Mouse (Mus musculus): ENCODE data around the gene Xpot. TPM values are rescaled to one million over a fixed set of nuclear protein-coding genes. Genes with fewer than 3 reads are reported as not detected.
A peak's percentile ranks its signal among the peaks of the same experiment; 100 is the strongest.

The Xpot gene
- polyA plus RNA-seq, 1 experiment = 0.26 TPM

DNA sequence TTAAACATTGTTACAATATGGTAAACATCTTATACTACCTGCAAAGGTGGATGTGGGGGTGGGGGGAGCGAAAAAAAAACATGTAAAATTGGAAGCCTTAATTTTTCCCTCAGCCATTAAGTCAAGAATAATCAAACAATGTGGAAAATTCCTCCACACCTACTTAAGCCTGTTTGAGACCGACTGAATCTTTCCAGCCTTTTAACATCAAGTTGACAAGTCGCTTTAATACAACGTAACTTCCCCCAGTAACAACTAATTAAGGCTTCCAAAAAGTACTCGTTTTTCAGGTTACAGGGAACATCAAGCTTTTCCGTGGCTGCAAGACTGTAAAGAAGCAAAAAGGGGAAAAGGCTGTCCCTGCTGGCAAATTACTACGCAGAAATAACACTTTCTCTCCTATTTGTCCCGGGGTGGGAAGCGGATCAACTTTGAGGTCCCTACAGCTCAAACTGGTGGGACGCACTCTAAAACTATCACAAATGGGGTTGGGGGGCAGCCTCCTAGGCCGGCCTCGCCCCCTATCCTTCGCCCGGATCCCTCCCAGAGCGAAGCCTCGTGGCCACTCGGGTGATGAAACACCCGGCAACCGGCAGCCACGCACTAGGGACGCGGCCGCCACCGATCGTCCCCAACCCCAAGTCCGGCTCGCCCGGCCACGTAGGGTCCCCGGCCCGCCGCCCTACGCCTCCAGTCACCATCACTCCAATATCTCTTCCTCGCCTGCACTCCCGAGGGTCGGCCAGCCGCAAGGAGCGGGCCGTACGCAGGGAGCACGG lies 536 bp downstream of the Xpot start:
- H3K4me1 ChIP-seq (ENCODE audit: control insufficient read depth) = peaks cover 36% of the 10 kb centered on the region
- TF ChIP-seq GATA1 (IDR thresholded peaks at IDR 0.05; ENCODE audit: low read length) = no peak
- no peak for TF ChIP-seq TAL1 (IDR thresholded peaks at IDR 0.05; ENCODE audit: low read length)
- no peaks in the 10 kb centered on the region for H3K27me3 ChIP-seq (ENCODE audit: control insufficient read depth)
- peaks cover 29% of the 10 kb centered on the region for H3K36me3 ChIP-seq (ENCODE audit: control insufficient read depth)
- H3K4me3 ChIP-seq (replicated peaks) = peak overlapping the region; percentile 91
- H3K9me3 ChIP-seq (ENCODE audit: control insufficient read depth, low read length) = no peaks in the 10 kb centered on the region

DNA sequence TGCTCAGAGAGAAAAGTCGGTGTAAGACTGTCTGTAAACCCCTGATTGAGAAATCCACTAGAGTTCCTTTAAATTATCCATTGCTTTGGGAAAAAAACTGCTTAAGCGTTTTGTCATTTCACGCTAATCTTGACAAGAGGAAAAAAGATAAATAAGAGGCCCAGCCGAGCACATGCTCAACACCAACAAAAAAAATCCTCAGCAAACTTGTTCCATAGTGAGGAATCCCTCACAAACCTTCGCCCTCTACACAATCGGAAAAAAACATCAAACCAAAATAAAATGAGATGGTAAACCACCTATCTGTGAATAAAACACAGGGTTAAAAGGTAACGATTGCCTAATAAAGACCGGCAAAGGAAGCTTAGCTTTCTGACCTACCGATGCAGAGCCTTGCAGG lies 1.1 kb downstream of the Xpot start:
- Histone ChIP-seq H3K4me3 (replicated peaks) (peak overlapping the region; percentile 91), H3K9me3 (ENCODE audit: control insufficient read depth, low read length) (no peaks in the 10 kb centered on the region), H3K4me1 (ENCODE audit: control insufficient read depth) (peaks cover 36% of the 10 kb centered on the region), H3K36me3 (ENCODE audit: control insufficient read depth) (peaks cover 35% of the 10 kb centered on the region), H3K27me3 (ENCODE audit: control insufficient read depth) (no peaks in the 10 kb centered on the region)
- TF ChIP-seq GATA1 (IDR thresholded peaks at IDR 0.05; ENCODE audit: low read length) (no peak), TAL1 (IDR thresholded peaks at IDR 0.05; ENCODE audit: low read length) (no peak)

- no peak overlapping the region for H3K4me3 ChIP-seq (replicated peaks)
- H3K9me3 ChIP-seq (ENCODE audit: control insufficient read depth, low read length) = no peaks in the 10 kb centered on the region
- H3K36me3 ChIP-seq (ENCODE audit: control insufficient read depth) = peaks cover 47% of the 10 kb centered on the region
- peaks cover 36% of the 10 kb centered on the region for H3K4me1 ChIP-seq (ENCODE audit: control insufficient read depth)
- H3K27me3 ChIP-seq (ENCODE audit: control insufficient read depth) = no peaks in the 10 kb centered on the region
- TF ChIP-seq GATA1 (IDR thresholded peaks at IDR 0.05; ENCODE audit: low read length) (no peak), TAL1 (IDR thresholded peaks at IDR 0.05; ENCODE audit: low read length) (no peak)
These were observed 2.5 kb downstream of the Xpot start for GRCm38 (mm10) chr10:121623670-121624069.

DNA sequence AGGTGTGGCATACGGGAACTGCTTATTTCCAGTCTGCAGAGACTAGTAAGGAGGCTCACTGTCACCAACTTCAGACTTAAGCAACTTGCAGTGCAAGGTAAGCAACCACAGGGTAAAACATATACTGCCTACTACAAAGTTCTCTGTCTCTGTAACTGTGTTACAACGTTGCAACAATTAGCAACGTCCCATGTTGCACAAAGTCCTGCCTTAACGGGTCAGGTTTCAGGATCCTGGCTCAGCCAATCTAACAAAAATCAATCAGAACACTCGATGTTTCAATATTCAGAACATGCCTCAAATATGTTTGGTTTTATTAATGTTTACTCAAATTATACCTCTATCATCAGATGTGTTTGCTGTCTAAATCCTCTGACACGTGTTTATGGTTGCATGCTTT lies 3.7 kb downstream of the Xpot start:
- no peak overlapping the region for H3K4me3 ChIP-seq (replicated peaks)
- peaks cover 58% of the 10 kb centered on the region for H3K36me3 ChIP-seq (ENCODE audit: control insufficient read depth)
- H3K9me3 ChIP-seq (ENCODE audit: control insufficient read depth, low read length) = no peaks in the 10 kb centered on the region
- H3K27me3 ChIP-seq (ENCODE audit: control insufficient read depth) = no peaks in the 10 kb centered on the region
- peaks cover 34% of the 10 kb centered on the region for H3K4me1 ChIP-seq (ENCODE audit: control insufficient read depth)
- TF ChIP-seq GATA1 (IDR thresholded peaks at IDR 0.05; ENCODE audit: low read length) (no peak), TAL1 (IDR thresholded peaks at IDR 0.05; ENCODE audit: low read length) (no peak)

GRCm38 (mm10) chr10:121615935-121616334 lies 10.2 kb downstream of the Xpot start:
- no peaks in the 10 kb centered on the region for H3K27me3 ChIP-seq (ENCODE audit: control insufficient read depth)
- peaks cover 94% of the 10 kb centered on the region for H3K36me3 ChIP-seq (ENCODE audit: control insufficient read depth)
- no peak for TF ChIP-seq TAL1 (IDR thresholded peaks at IDR 0.05; ENCODE audit: low read length)
- TF ChIP-seq GATA1 (IDR thresholded peaks at IDR 0.05; ENCODE audit: low read length) = no peak
- H3K4me1 ChIP-seq (ENCODE audit: control insufficient read depth) = no peaks in the 10 kb centered on the region
- no peaks in the 10 kb centered on the region for H3K9me3 ChIP-seq (ENCODE audit: control insufficient read depth, low read length)
- H3K4me3 ChIP-seq (replicated peaks) = no peak overlapping the region

DNA sequence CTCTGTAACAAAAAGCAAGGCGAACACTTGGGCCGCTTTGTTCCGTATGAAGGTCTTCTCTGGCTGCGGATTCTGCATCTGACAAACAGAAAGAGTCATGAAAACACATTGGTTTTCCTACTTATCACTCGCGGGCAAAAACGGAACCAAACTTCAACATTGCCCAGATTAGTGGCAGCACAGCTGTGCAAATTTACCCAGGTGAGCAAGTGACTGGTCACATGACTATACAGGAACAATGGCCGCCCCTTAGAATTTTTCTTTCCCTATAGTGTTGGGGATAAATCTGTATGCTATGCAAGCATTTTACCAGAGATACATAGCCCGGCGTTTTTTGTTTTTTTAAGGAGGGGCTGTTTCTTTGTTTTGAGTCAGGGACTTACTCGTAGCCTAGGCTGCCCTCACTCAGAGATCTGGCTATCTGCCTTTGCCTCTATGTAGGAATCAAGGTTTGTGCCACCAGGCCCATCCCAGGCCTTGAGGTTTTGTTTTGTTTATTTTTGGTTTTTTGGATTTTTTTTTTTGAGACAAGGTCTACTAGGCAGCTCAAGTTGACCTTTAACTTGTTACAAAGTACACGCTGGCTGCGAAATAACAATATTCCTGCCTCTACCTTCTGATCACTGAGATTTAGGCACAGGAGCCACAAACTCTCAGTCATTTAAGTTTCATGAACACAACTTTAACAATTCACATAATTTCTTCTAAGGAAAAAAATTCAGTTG lies 10.8 kb downstream of the Xpot start:
- H3K9me3 ChIP-seq (ENCODE audit: control insufficient read depth, low read length) = no peaks in the 10 kb centered on the region
- no peaks in the 10 kb centered on the region for H3K4me1 ChIP-seq (ENCODE audit: control insufficient read depth)
- H3K4me3 ChIP-seq (replicated peaks) = no peak overlapping the region
- TF ChIP-seq TAL1 (IDR thresholded peaks at IDR 0.05; ENCODE audit: low read length) = no peak
- TF ChIP-seq GATA1 (IDR thresholded peaks at IDR 0.05; ENCODE audit: low read length) = no peak
- peaks cover 94% of the 10 kb centered on the region for H3K36me3 ChIP-seq (ENCODE audit: control insufficient read depth)
- no peaks in the 10 kb centered on the region for H3K27me3 ChIP-seq (ENCODE audit: control insufficient read depth)

DNA sequence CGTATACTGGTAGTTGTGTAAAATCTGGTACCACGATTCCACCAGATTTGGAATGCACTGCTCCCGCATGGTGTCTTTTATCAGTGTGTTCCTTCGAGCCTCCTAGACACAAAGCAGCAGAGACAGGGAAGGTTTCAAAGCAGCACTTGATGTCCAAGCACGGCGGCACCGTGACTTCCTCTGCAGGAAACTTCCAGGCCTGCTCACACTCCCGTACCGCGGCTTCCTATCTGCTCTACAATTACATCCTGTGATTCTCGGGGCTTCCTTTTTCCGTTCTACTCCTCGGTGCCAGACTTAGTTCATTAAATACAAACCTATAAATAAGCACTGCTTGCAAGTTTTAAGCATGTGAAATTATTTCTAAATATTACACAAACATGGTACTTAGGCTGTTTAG lies 12.6 kb downstream of the Xpot start:
- Histone ChIP-seq H3K4me3 (replicated peaks) (no peak overlapping the region), H3K4me1 (ENCODE audit: control insufficient read depth) (no peaks in the 10 kb centered on the region), H3K36me3 (ENCODE audit: control insufficient read depth) (peaks cover 95% of the 10 kb centered on the region), H3K9me3 (ENCODE audit: control insufficient read depth, low read length) (0 out of 2 replicates have a peak, but pooled peaks cover 2% of the 10 kb centered on the region), H3K27me3 (ENCODE audit: control insufficient read depth) (no peaks in the 10 kb centered on the region)
- TF ChIP-seq GATA1 (IDR thresholded peaks at IDR 0.05; ENCODE audit: low read length) = no peak
- TF ChIP-seq TAL1 (IDR thresholded peaks at IDR 0.05; ENCODE audit: low read length) = no peak

DNA sequence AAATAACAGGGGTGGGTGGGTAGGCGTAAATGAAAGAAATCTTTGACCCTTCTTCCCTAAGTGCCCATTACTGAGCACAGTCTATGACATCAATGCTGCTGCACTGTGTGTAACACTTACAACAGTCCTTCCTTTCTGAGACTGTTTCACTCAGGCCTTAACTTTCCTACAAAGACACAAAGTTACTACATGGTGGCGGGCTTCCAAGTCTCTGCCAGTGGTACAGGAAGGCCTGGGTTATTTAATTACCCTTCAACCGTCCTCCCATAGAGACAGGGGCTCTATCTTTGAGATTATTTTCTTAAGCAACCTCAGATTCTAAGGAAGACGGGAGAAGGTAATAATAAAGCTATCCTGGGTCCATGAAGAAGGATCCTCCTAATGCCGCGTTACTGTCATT lies 13.7 kb downstream of the Xpot start:
- Histone ChIP-seq H3K36me3 (ENCODE audit: control insufficient read depth) (peaks cover 95% of the 10 kb centered on the region), H3K27me3 (ENCODE audit: control insufficient read depth) (no peaks in the 10 kb centered on the region), H3K4me1 (ENCODE audit: control insufficient read depth) (no peaks in the 10 kb centered on the region), H3K9me3 (ENCODE audit: control insufficient read depth, low read length) (0 out of 2 replicates have a peak, but pooled peaks cover 2% of the 10 kb centered on the region), H3K4me3 (replicated peaks) (no peak overlapping the region)
- TF ChIP-seq GATA1 (IDR thresholded peaks at IDR 0.05; ENCODE audit: low read length) = no peak
- no peak for TF ChIP-seq TAL1 (IDR thresholded peaks at IDR 0.05; ENCODE audit: low read length)

- H3K27me3 ChIP-seq (ENCODE audit: control insufficient read depth) = no peaks in the 10 kb centered on the region
These were observed 14.5 kb downstream of the Xpot start for GRCm38 (mm10) chr10:121611587-121611986.

More at GRCm38 (mm10) chr10:121611587-121611986, 14.5 kb downstream of the Xpot start:
- Histone ChIP-seq H3K4me3 (replicated peaks) (no peak overlapping the region), H3K36me3 (ENCODE audit: control insufficient read depth) (peaks cover 95% of the 10 kb centered on the region), H3K9me3 (ENCODE audit: control insufficient read depth, low read length) (peaks cover 2% of the 10 kb centered on the region; the same call in 1 of the 2 replicates), H3K4me1 (ENCODE audit: control insufficient read depth) (no peaks in the 10 kb centered on the region)
- TF ChIP-seq TAL1 (IDR thresholded peaks at IDR 0.05; ENCODE audit: low read length) (no peak), GATA1 (IDR thresholded peaks at IDR 0.05; ENCODE audit: low read length) (no peak)
